Mouse (Mus musculus) lung, adult 2 months (tissue): ENCODE data around the gene Nrn1l. TPM values are rescaled to one million over a fixed set of nuclear protein-coding genes. Genes with fewer than 3 reads are reported as not detected.
A peak's percentile ranks its signal among the peaks of the same experiment; 100 is the strongest.

ENCODE experiments used
- DNase-seq: peaks from one replicate; pipeline ENCODE4 v3.0.0; 2022
- H3K4me1 ChIP-seq: fragments of 200-500 bp; 2 replicates; pipeline ENCODE4 v1.6.1; 2011; ENCODE audit warnings: low read length; ENCODE audit not compliant: control insufficient read depth, insufficient read depth
- H3K4me3 ChIP-seq: fragments of 200-500 bp; replicated peaks from 2 replicates; pipeline ENCODE3; 2011; ENCODE audit warnings: low read depth, mild to moderate bottlenecking, control low read depth, low read length; ENCODE audit errors: extremely low read depth
- CTCF ChIP-seq: fragments of 200-500 bp; IDR thresholded peaks from 2 replicates; pipeline ENCODE4 v1.5.1; 2011; ENCODE audit warnings: mild to moderate bottlenecking, low read length, control low read depth; ENCODE audit not compliant: insufficient read depth
- POLR2A ChIP-seq: fragments of 200-500 bp; IDR thresholded peaks from 2 replicates; pipeline ENCODE4 v1.6.1; 2011; ENCODE audit warnings: low read depth, mild to moderate bottlenecking, control low read depth, low read length, borderline replicate concordance; ENCODE audit errors: extremely low read depth
- WGBS: fragments of 180-500 bp; shearing (Covaris S2); methylation state at CpG from one replicate; pipeline ENCODE4 v1.1.7; 2018; 5-methylcytosine and 5-hydroxymethylcytosine counted together
- polyA plus RNA-seq: library from polyadenylated mRNA; depleted of rRNA; stranded (reverse); fragments of >200 nt; gene quantifications from 2 replicates; pipeline ENCODE4 v1.2.3, GENCODE M21; 2012; rRNA removed

The Nrn1l gene
- 3.2 and 5.3 TPM in 2 replicates for polyA plus RNA-seq

- 19% methylated on average over 11 of the region's 11 CpGs for WGBS
- TF ChIP-seq CTCF (no peak), POLR2A (no peak)
- peak; percentile 27 for DNase-seq
- H3K4me3 ChIP-seq = no peak within 1 kb of the TSS
- no peaks in the 10 kb centered on the region for H3K4me1 ChIP-seq
Observed at GRCm38 (mm10) chr8:105893339-105893738, at the start of gene Nrn1l. Nrn1l (plus strand) TSS chr8:105893567.

DNA sequence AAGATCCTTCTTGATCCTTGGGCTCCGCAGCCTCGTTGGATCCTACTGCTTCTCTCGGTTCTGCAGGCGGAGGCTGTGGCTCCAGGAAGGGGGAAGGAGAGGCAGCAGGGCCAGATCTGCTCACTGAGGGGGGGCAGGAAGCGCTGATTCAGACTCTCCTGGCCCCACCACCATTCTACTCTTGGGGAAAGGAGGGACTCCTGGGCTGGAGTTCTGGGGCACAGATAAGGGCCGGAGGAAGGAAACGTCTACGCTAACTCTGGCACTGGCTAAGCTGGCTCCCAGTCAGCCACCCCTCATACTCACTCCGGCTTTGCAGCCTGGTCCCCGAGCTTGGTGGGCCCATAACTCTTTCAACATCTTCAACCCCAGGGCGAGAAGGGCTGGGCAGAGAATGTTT lies 46.7 kb upstream of the Nrn1l start:
- TF ChIP-seq CTCF (no peak), POLR2A (no peak)
- WGBS = 72% methylated on average over 11 of the region's 11 CpGs
- Histone ChIP-seq H3K4me1 (no peaks in the 10 kb centered on the region), H3K4me3 (no peak overlapping the region)
- no peak for DNase-seq

DNA sequence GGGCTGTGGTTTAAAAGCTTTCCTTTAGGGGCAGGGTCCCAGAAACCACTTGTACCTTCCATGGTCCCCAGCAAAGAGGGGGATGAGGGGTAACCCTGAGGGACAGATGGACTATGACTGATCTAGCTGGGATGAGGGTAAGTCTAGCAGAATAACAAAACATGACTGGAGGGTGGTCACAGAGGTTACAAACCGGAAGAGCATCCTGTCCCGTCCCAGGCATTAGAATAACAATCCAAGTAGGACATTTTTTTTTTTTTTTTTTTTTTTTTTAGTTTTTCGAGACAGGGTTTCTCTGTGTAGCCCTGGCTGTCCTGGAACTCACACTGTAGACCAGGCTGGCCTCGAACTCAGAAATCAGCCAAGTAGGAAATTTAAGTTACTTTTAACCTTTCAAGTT lies 43.4 kb upstream of the Nrn1l start:
- DNase-seq = no peak

GRCm38 (mm10) chr8:105850611-105851010 lies 42.8 kb upstream of the Nrn1l start:
- H3K4me1 ChIP-seq = peaks cover under 1% of the 10 kb centered on the region; the same call in 1 of the 2 replicates
- no peak for DNase-seq
- 68% methylated on average over 7 of the region's 7 CpGs for WGBS
- TF ChIP-seq POLR2A (no peak), CTCF (no peak)
- H3K4me3 ChIP-seq = no peak overlapping the region

More for the DNA sequence above, 43.4 kb upstream of the Nrn1l start:
- TF ChIP-seq POLR2A = no peak
- TF ChIP-seq CTCF = no peak
- Histone ChIP-seq H3K4me3 (no peak overlapping the region), H3K4me1 (no peaks in the 10 kb centered on the region)
- WGBS = 62% methylated on average over 4 of the region's 4 CpGs

GRCm38 (mm10) chr8:105851651-105852143 lies 41.7 kb upstream of the Nrn1l start:
- WGBS = under 1% methylated on average over 34 of the region's 34 CpGs
- peak; percentile 86 for DNase-seq
- TF ChIP-seq POLR2A (peak; percentile 87; the same call in 1 of the 2 replicates), CTCF (no peak)
- peak overlapping the region; percentile 96 for H3K4me3 ChIP-seq
- peaks cover 11% of the 10 kb centered on the region for H3K4me1 ChIP-seq

DNA sequence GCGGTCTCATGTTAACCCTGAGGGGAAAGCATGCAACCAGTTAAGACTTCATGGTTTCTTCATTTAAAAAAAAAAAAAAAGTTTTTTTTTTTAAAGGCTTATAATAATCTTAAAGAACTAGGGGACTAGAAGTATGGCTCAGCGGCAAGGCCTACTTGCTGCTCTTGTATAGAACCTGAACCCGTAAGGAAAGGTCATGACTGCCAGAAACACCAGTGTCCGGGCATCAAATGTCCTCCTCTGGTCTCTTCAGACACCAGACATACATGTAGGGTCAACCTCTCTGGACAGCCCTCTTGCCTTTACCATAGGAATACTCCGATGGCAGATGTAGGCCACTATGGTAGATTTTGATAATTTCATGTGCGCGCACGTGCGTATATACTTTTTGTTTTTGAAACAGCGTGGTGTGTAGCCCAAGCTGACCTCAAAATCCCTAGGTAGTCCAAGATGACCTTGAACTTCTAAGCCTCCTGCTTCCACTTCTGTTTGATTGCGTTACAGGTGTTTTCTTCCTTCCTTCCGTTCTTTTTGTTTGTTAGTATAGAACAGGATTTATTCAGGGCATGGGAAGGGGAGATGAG lies 41.1 kb upstream of the Nrn1l start:
- WGBS = 74% methylated on average over 12 of the region's 12 CpGs
- DNase-seq = no peak
- Histone ChIP-seq H3K4me1 (peaks cover 11% of the 10 kb centered on the region), H3K4me3 (no peak overlapping the region)
- TF ChIP-seq CTCF (no peak), POLR2A (no peak)

GRCm38 (mm10) chr8:105853178-105853577 lies 40.2 kb upstream of the Nrn1l start, which contains the start of gene Cenpt:
Cenpt (minus strand) TSS chr8:105853278.
- no peak within 1 kb of the TSS for H3K4me3 ChIP-seq
- DNase-seq = no peak
- peaks cover 13% of the 10 kb centered on the region for H3K4me1 ChIP-seq
- TF ChIP-seq POLR2A (no peak), CTCF (no peak)
- 85% methylated on average over 3 of the region's 3 CpGs for WGBS

DNA sequence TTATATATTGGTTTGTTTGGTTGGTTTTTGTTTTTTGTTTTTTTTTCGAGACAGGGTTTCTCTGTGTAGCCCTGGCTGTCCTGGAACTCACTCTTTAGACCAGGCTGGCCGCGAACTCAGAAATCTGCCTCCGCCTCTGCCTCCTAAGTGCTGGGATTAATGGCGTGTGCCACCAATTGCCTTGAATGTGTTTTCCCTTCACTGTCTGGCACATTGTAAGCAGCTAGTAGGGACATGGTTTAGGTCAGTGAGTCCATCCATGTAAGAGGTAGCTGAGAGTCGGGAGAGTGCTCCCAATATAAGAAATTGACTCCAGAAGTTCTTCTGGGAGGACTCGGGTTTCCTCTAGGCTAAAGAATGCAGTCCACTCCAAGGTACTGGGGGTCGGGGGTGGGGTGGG lies 39.1 kb upstream of the Nrn1l start:
- Histone ChIP-seq H3K4me3 (no peak overlapping the region), H3K4me1 (peaks cover 13% of the 10 kb centered on the region)
- no peak for TF ChIP-seq POLR2A
- 0 out of 2 replicates have a peak, but pooled peaks have one; percentile 11 for TF ChIP-seq CTCF
- no peak for DNase-seq
- 29% methylated on average over 8 of the region's 8 CpGs for WGBS

GRCm38 (mm10) chr8:105854715-105855216 lies 38.6 kb upstream of the Nrn1l start, which contains the start of gene Thap11:
Thap11 (plus strand) TSS chr8:105855132.
- Histone ChIP-seq H3K4me3 (peak within 1 kb of the TSS; percentile 92), H3K4me1 (peaks cover 13% of the 10 kb centered on the region)
- under 1% methylated on average over 42 of the region's 43 CpGs for WGBS
- TF ChIP-seq CTCF = peak; percentile 79
- TF ChIP-seq POLR2A = no peak
- DNase-seq = peak; percentile 95
